Mouse (Mus musculus) urinary bladder, adult 18-20 months (tissue): ENCODE data around the gene Arglu1.

Source experiments
- DNase-seq, 2 experiments: peaks; one replicate each; pipeline ENCODE4 v3.0.0; 2022; ENCODE audit warnings: low spot score in 2 of 2, mixed read lengths in 2 of 2

Arglu1 gene

DNA sequence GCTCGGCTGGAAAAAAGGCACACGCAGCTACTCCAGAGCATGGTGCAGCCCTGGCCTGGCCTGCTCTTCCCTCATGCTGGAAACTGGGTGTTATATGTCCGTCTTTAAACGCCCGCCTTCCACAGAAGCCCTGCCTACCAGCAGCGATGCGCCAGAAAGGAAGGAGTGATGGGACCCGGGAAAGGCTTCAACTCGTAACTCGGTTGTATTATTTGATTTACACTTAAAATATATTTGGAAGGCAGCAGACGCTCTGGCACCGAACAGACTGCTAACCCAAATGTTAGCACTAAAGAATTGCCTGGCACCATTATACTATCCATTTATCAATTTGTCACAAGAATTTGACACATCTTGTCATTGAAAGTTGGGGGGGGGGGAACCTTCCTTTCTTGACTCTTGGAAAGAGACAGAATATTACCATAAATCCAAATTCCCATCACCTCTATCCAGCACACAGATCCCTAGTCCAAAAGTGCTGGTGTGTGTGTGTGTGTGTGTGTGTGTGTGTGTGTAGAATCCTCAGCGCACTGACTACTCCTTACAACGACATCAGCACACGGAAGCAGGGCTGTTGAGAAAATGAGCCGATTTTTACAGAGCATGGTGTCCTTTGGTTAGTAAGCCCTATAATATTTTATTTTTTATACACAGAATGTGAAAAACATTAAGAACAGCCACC, 68.9 kb downstream of the Arglu1 start:
- DNase-seq = no peak

DNA sequence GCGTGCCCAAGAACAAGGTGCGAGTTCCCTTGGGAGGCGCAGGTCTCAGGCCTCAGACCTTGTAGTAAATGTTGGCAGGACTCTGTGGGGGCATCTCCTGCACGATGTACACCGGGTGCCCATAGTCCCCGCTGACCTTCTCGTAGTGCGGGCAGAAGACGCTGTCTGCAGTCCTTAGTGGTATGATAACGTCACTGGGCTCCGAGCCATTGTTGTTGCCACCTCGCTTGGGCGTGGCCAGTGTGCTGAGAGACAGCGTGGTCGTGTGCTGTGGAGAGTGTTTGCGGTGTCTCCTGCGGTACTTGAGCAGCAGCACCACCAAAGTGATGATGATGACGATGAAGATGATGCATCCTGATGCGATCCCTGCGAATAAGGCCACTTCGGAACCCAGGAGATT, 69.8 kb downstream of the Arglu1 start:
- DNase-seq = no peak

DNA sequence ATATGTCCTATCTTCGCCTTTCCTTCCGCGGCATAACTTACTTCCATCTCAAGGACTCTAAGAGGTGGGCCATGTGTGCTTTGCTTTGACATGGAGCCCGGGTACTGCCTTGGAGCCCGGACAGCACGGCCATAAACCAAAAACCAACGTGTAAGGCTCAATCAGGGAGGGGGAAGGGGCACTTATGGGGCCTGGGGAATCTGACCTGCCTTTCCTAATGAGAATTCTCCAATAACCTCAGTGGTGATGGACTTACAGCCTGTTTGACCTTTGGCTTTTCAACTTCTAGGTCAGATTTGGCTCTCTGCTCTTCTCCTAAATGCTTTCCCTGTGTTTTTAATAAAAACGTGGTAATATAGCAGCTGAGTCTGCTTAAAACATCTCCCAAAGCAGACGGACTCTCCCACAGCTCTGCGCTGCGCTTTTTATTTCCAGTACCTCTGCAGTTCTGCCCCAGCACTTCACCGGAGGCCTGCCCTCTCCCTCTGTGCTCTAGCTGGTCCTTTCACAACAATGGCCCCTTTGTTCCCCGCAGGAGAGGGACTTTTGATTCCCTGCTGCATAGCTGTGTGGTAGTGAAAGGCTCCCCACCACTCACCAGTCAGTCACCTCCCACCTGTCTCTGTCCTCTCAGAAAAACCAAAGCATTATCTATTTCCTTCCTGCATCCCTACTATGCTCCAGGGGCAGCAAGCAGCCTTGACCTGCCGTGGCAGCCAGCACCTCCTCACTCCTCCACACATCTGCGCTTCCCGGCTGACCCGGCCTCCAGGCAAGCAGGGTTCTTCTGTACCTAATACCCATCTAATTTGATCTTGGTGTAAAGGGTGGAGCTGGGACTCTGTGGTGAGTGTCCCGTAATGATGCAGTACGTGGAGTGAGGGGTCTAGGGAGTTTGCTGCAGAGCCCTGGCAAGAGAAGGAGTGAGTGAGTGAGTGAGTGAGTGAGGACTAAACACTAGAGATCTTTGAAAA, 70.8 kb downstream of the Arglu1 start:
- DNase-seq = no peak
